ENCODE assay signal across 29 mouse cellular contexts in the genomic region with DNA sequence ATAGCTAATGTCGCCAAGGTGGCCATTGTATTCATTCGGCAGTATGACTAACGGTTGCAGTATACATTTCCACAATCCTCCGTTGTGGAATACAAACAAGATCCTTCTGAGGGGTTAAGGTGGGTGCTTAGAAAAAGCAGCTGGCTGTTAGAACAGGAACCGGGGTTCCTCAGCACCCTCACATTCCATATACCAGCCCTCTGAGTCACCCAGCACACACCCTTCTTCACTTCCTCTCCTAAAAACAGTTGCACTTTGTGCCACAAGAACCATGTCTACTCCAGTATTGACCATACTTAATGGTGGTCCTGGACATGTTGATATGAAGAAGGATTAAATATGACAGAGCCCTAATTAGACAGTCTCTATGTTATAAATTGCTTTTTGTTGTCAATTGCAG.
A peak's percentile ranks its signal among the peaks of the same experiment; 100 is the strongest.
DNase-seq lines count a peak whose midpoint lies in the region; ATAC-seq and TF ChIP-seq lines count a peak whose summit lies in the region.
"Had no signal": no experiment of that assay in that cellular context is flagged by ENCODE, and none has a peak within 500 bp of the region (broad histone marks: within the 10 kb centered on the region; RNA-seq: fewer than 3 reads in every experiment).

No protein-coding gene starts in this region.

- H3K9me3 ChIP-seq in MEL (replicated peaks; ENCODE audit: insufficient read depth, low read length) = no peaks in the 10 kb centered on the region
- H3K9me3 ChIP-seq in midbrain, embryonic 11.5 days (ENCODE audit: control insufficient read depth, low read length) = no peaks in the 10 kb centered on the region
- no peaks in the 10 kb centered on the region for H3K9me3 ChIP-seq in midbrain, postnatal 0 days (ENCODE audit: low read length)
- H3K9me3 ChIP-seq: embryonic facial prominence, embryonic 13.5 days; forebrain, embryonic 10.5 days; forebrain, embryonic 15.5 days; heart, embryonic 10.5 days; heart, embryonic 15.5 days; intestine, embryonic 15.5 days; limb, embryonic 13.5 days; lung, embryonic 15.5 days; stomach, embryonic 15.5 days had no signal

- no peak for ATAC-seq in midbrain, embryonic 11.5 days (ENCODE audit: low FRiP score)
- ATAC-seq in midbrain, postnatal 0 days (ENCODE audit: low FRiP score) = no peak
- ATAC-seq: forebrain, embryonic 15.5 days; hindbrain, postnatal 0 days; intestine, embryonic 15.5 days had no signal

- DNase-seq in 416B (ENCODE audit: low read depth) = peak; percentile 62
- DNase-seq in MEL (ENCODE audit: low read depth, low spot score) = peak; percentile 3
- no peak for DNase-seq in frontal cortex, postnatal 14 days (ENCODE audit: low spot score in 2 of 2)
- no peak for DNase-seq in midbrain, embryonic 11.5 days (ENCODE audit: low spot score, missing footprints)
- no peak for DNase-seq in kidney, adult 9 months
- no peak for DNase-seq in midbrain, postnatal 0 days (ENCODE audit: low spot score)
- DNase-seq: adrenal gland, postnatal 36 days; cerebellum, adult 9-10 months; gastrocnemius, adult 2 months; kidney, adult 8-10 months; kidney, postnatal 10 days; midbrain, embryonic 14.5 days; right cerebral cortex, postnatal 14 days; thymus, postnatal 14 days had no signal

- H3K4me1 ChIP-seq in MEL (ENCODE audit: control insufficient read depth in 1 of 2, insufficient read depth in 2 of 2, low read length in 2 of 2) = no peaks in the 10 kb centered on the region
- peaks cover 2% of the 10 kb centered on the region; the same call in 1 of the 2 replicates for H3K4me1 ChIP-seq in midbrain, embryonic 11.5 days (ENCODE audit: control insufficient read depth, insufficient read depth, low read length)
- H3K4me1 ChIP-seq in midbrain, postnatal 0 days (ENCODE audit: insufficient read depth, low read length) = no peaks in the 10 kb centered on the region; the same call in 1 of the 2 replicates
- H3K4me1 ChIP-seq: heart, embryonic 10.5 days; intestine, embryonic 15.5 days had no signal

- H3K4me3 ChIP-seq in MEL (ENCODE audit: control insufficient read depth in 1 of 2, insufficient read depth in 1 of 2, low read depth in 2 of 2, low read length in 2 of 2) = no peak overlapping the region
- H3K4me3 ChIP-seq in macrophage (ENCODE audit: inconsistent target) = no peak overlapping the region
- H3K4me3 ChIP-seq in myocyte = no peak overlapping the region
- H3K4me3 ChIP-seq in midbrain, embryonic 11.5 days (ENCODE audit: low read depth, low read length) = no peak overlapping the region
- H3K4me3 ChIP-seq in midbrain, postnatal 0 days (ENCODE audit: low read depth, low read length) = no peak overlapping the region
- H3K4me3 ChIP-seq: embryonic facial prominence, embryonic 13.5 days; forebrain, embryonic 10.5 days; forebrain, embryonic 15.5 days; gastrocnemius, adult 2 months; heart, embryonic 10.5 days; heart, embryonic 15.5 days; intestine, embryonic 15.5 days; left cerebral cortex, adult 2 months; limb, embryonic 13.5 days; lung, embryonic 15.5 days; megakaryocyte, embryonic 14.5 days; stomach, embryonic 15.5 days had no signal

- H3K79me2 ChIP-seq in MEL (ENCODE audit: control insufficient read depth, insufficient read depth, low read length, poor library complexity) (no peaks in the 10 kb centered on the region), macrophage (ENCODE audit: inconsistent target) (no peaks in the 10 kb centered on the region), myocyte (ENCODE audit: control insufficient read depth, insufficient read depth) (no peaks in the 10 kb centered on the region)

- H3K27ac ChIP-seq in MEL (ENCODE audit: control insufficient read depth, low read depth, low read length) (no peak overlapping the region), macrophage (peak overlapping the region; percentile 35)
- no peak overlapping the region for H3K27ac ChIP-seq in midbrain, embryonic 11.5 days (ENCODE audit: low read depth, low read length)
- no peak overlapping the region for H3K27ac ChIP-seq in midbrain, postnatal 0 days (ENCODE audit: low read depth, low read length)
- H3K27ac ChIP-seq: embryonic facial prominence, embryonic 13.5 days; forebrain, embryonic 10.5 days; forebrain, embryonic 15.5 days; gastrocnemius, adult 2 months; heart, embryonic 10.5 days; heart, embryonic 15.5 days; hindbrain, postnatal 0 days; intestine, embryonic 15.5 days; left cerebral cortex, adult 2 months; limb, embryonic 13.5 days; lung, embryonic 15.5 days; stomach, embryonic 15.5 days had no signal

- H3K36me3 ChIP-seq in MEL (ENCODE audit: control insufficient read depth in 1 of 2, insufficient read depth in 2 of 2, low read length in 2 of 2) (no peaks in the 10 kb centered on the region), macrophage (ENCODE audit: inconsistent target) (no peaks in the 10 kb centered on the region), myocyte (ENCODE audit: control insufficient read depth, insufficient read depth) (no peaks in the 10 kb centered on the region)
- H3K36me3 ChIP-seq in midbrain, embryonic 11.5 days (ENCODE audit: control insufficient read depth, insufficient read depth, low read length) = no peaks in the 10 kb centered on the region
- H3K36me3 ChIP-seq in midbrain, postnatal 0 days (ENCODE audit: insufficient read depth, low read length) = no peaks in the 10 kb centered on the region
- H3K36me3 ChIP-seq: embryonic facial prominence, embryonic 13.5 days; forebrain, embryonic 10.5 days; forebrain, embryonic 15.5 days; heart, embryonic 10.5 days; heart, embryonic 15.5 days; intestine, embryonic 15.5 days; limb, embryonic 13.5 days; lung, embryonic 15.5 days; stomach, embryonic 15.5 days had no signal

- H3ac ChIP-seq in myocyte (ENCODE audit: control insufficient read depth, insufficient read length) = no peak overlapping the region

- H3K27me3 ChIP-seq in MEL (ENCODE audit: control insufficient read depth in 1 of 2, insufficient read depth in 2 of 2, low read length in 2 of 2) (no peaks in the 10 kb centered on the region), myocyte (ENCODE audit: control insufficient read depth, insufficient read depth, insufficient read length) (no peaks in the 10 kb centered on the region)
- H3K27me3 ChIP-seq in midbrain, embryonic 11.5 days (ENCODE audit: control insufficient read depth, insufficient read depth, low read length) = no peaks in the 10 kb centered on the region
- no peaks in the 10 kb centered on the region for H3K27me3 ChIP-seq in midbrain, postnatal 0 days (ENCODE audit: insufficient read depth, low read length)
- H3K27me3 ChIP-seq: forebrain, embryonic 15.5 days; heart, embryonic 15.5 days; intestine, embryonic 15.5 days; limb, embryonic 13.5 days; lung, embryonic 15.5 days; stomach, embryonic 15.5 days had no signal

- 25% methylated on average over 5 of the region's 5 CpGs for WGBS in macrophage (ENCODE audit: missing documents)
- WGBS in midbrain, embryonic 11.5 days = 93% methylated on average over 5 of the region's 5 CpGs
- 85% methylated on average over 5 of the region's 5 CpGs for WGBS in midbrain, postnatal 0 days

- H3K4me2 ChIP-seq in myocyte (ENCODE audit: low read depth) = peak overlapping the region; percentile 25
- H3K4me2 ChIP-seq in midbrain, embryonic 11.5 days = no peak overlapping the region
- no peak overlapping the region for H3K4me2 ChIP-seq in midbrain, postnatal 0 days (ENCODE audit: low read depth, low read length, poor library complexity, severe bottlenecking)
- H3K4me2 ChIP-seq: embryonic facial prominence, embryonic 13.5 days; forebrain, embryonic 15.5 days; heart, embryonic 15.5 days; intestine, embryonic 15.5 days; limb, embryonic 13.5 days; liver, embryonic 11.5 days; lung, embryonic 15.5 days; stomach, embryonic 15.5 days had no signal

- TF ChIP-seq POLR2A in MEL (IDR thresholded peaks at IDR 0.05; ENCODE audit: control insufficient read depth in 1 of 2, insufficient read depth in 1 of 2, low read depth in 1 of 2, low read length in 2 of 2, poor library complexity in 1 of 2) = no peak
- no peak for TF ChIP-seq POLR2A in myocyte (IDR thresholded peaks at IDR 0.05; ENCODE audit: insufficient read length, low read depth)

- TF ChIP-seq EP300 in MEL (IDR thresholded peaks at IDR 0.05; ENCODE audit: low read depth in 1 of 2, low read length in 2 of 2) = no peak

- H3K9ac ChIP-seq in MEL (ENCODE audit: control insufficient read depth, low read depth, low read length, poor library complexity, severe bottlenecking) = no peak overlapping the region
- no peak overlapping the region for H3K9ac ChIP-seq in midbrain, embryonic 11.5 days (ENCODE audit: low read length)
- H3K9ac ChIP-seq in midbrain, postnatal 0 days (replicated peaks; ENCODE audit: low read length, poor library complexity, severe bottlenecking) = no peak overlapping the region
- H3K9ac ChIP-seq: embryonic facial prominence, embryonic 13.5 days; forebrain, embryonic 15.5 days; heart, embryonic 15.5 days; intestine, embryonic 15.5 days; limb, embryonic 13.5 days; lung, embryonic 15.5 days; stomach, embryonic 15.5 days had no signal

- TF ChIP-seq CTCF in MEL (IDR thresholded peaks at IDR 0.05 in 2 of 3, conservative IDR thresholded peaks at IDR 0.05 in 1 of 3; ENCODE audit: control insufficient read depth in 1 of 3, insufficient read depth in 1 of 3, low read depth in 2 of 3, low read length in 3 of 3, poor library complexity in 1 of 3, severe bottlenecking in 1 of 3) = no peak
- TF ChIP-seq CTCF in midbrain, postnatal 0 days (IDR thresholded peaks at IDR 0.05) = no peak

- TF ChIP-seq RAD21 in MEL (IDR thresholded peaks at IDR 0.05; ENCODE audit: low read depth, low read length) = no peak

TF ChIP-seq in MEL, 35 proteins besides CTCF, POLR2A, EP300 and RAD21:
- TF ChIP-seq NRF1 (IDR thresholded peaks at IDR 0.05; ENCODE audit: insufficient read depth, low read depth, low read length, poor library complexity, severe bottlenecking) (no peak), KAT2A (conservative IDR thresholded peaks at IDR 0.05; ENCODE audit: low read depth, low read length) (no peak)

TF ChIP-seq in myocyte, 11 proteins besides CTCF, POLR2A, EP300 and RAD21:
- TF ChIP-seq E2F4 (IDR thresholded peaks at IDR 0.05; ENCODE audit: insufficient read depth) (no peak), MYOD1 (IDR thresholded peaks at IDR 0.05; ENCODE audit: control insufficient read depth in 1 of 3, insufficient read length in 2 of 3, low read depth in 2 of 3) (peak in 1 of 3 experiments; percentile 16)

Comparison
In these comparisons a context has a peak if more than half of its experiments do, and no peak if none do; other contexts are left out.
1. DNase-seq: peak in 416B (single experiment) and MEL (single experiment); none in frontal cortex, postnatal 14 days (0 of 2), midbrain, embryonic 11.5 days (single experiment), kidney, adult 9 months (single experiment) and midbrain, postnatal 0 days (single experiment).